Mouse (Mus musculus) G1E (cell line): ENCODE results near the gene D16Ertd472e. TPM values are rescaled to one million over a fixed set of nuclear protein-coding genes. Genes with fewer than 3 reads are reported as not detected.

Source experiments
- ATAC-seq: 2 replicates; pipeline ENCODE4 v1.8.0; 2016; ENCODE audit warnings: mild to moderate bottlenecking; ENCODE audit not compliant: insufficient number of reproducible peaks, poor library complexity, low FRiP score, severe bottlenecking; ENCODE audit errors: extremely low read depth
- DNase-seq: peaks from one replicate; pipeline ENCODE4 v3.0.0; 2012; ENCODE audit warnings: low spot score
- H3K27me3 ChIP-seq: 2 replicates; pipeline ENCODE4 v1.6.1; 2012; ENCODE audit warnings: mild to moderate bottlenecking, low read length, inconsistent platforms; ENCODE audit not compliant: insufficient read depth
- H3K36me3 ChIP-seq: replicated peaks from 2 replicates; pipeline ENCODE3; 2012; ENCODE audit warnings: mild to moderate bottlenecking, inconsistent platforms
- H3K4me1 ChIP-seq: 2 replicates; pipeline ENCODE4 v1.6.1; 2012; ENCODE audit warnings: low read depth, low read length, inconsistent platforms, mixed read lengths; ENCODE audit not compliant: insufficient read depth
- H3K4me3 ChIP-seq: 2 replicates; pipeline ENCODE4 v1.5.1; 2012; ENCODE audit warnings: low read depth, mild to moderate bottlenecking, inconsistent platforms, low read length, moderate library complexity, mixed read lengths
- H3K9me3 ChIP-seq: replicated peaks from 2 replicates; pipeline ENCODE4 v1.6.1; 2012; ENCODE audit warnings: inconsistent platforms
- CTCF ChIP-seq: IDR thresholded peaks from 2 replicates; pipeline ENCODE4 v1.5.1; 2012; ENCODE audit warnings: low read depth, low read length, inconsistent platforms, mixed read lengths
- GATA1 ChIP-seq: IDR thresholded peaks from 2 replicates; pipeline ENCODE4 v1.6.1; 2012; ENCODE audit warnings: borderline replicate concordance, low read length, inconsistent platforms, mixed read lengths
- GATA2 ChIP-seq: IDR thresholded peaks from 2 replicates; pipeline ENCODE4 v1.6.1; 2012; ENCODE audit warnings: low read depth, low read length, inconsistent platforms, borderline replicate concordance
- POLR2AphosphoS5 ChIP-seq: IDR thresholded peaks from 2 replicates; pipeline ENCODE4 v1.6.1; 2012; ENCODE audit warnings: low read depth, low read length, inconsistent platforms; ENCODE audit not compliant: insufficient replicate concordance
- TAL1 ChIP-seq: conservative IDR thresholded peaks from 2 replicates; pipeline ENCODE4 v1.6.1; 2012; ENCODE audit warnings: low read depth, low read length, inconsistent platforms, mixed read lengths
- polyA plus RNA-seq: library from polyadenylated mRNA; stranded (reverse); fragments of >175 nt; gene quantifications from 2 replicates; pipeline ENCODE4 v1.2.3, GENCODE M21; 2012
- total RNA-seq, 2 experiments: library from RNA; stranded (forward) in 1 of 2; stranded (reverse) in 1 of 2; fragments of 200-1000 nt in 1 of 2; fragments of >200 nt in 1 of 2; fragmentation: Nextera tagmentation in 1 of 2; gene quantifications; 2 replicates each; pipeline ENCODE4 v1.2.3; 2014 to 2017

The D16Ertd472e gene
- total and polyA plus RNA-seq, 3 experiments = not detected

DNA sequence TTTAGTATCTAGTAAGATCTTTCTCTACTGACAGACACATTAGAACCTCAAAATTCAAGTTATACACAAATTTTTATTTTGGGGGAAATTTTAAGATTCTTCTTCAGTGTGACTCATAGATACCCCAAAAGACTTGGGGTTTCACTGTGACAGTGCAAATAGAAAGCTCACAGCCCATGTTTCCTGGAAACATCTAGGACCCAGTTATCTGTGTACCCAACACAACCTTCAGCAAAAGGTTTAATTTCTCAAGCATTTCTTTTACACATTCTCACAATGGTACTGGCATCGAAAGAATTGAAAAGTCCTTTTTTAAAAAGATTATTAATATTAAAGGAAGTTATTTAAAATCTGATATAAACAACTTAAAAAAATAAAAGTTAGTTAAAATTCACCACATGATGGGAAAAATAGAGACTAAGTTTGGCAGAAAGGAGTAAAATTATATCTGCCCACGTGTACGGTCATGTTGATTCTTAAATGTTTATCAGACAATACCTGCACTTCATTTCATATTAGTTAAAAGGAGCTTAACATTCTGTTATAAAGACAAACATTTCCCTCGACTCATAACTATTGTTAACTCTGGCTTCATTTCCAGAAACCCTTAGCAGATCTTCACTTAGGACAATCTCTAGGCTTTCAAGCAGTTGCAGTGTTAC lies 1.2 kb downstream of the D16Ertd472e start:
- H3K4me1 ChIP-seq = no peaks in the 10 kb centered on the region
- H3K9me3 ChIP-seq = peaks cover 46% of the 10 kb centered on the region
- ATAC-seq (no peak), DNase-seq (no peak)
- H3K36me3 ChIP-seq = no peaks in the 10 kb centered on the region
- H3K27me3 ChIP-seq = no peaks in the 10 kb centered on the region
- TF ChIP-seq GATA2 = no peak
- no peak for TF ChIP-seq GATA1
- TF ChIP-seq POLR2AphosphoS5 = no peak
- TF ChIP-seq TAL1 = no peak
- no peak for TF ChIP-seq CTCF
- no peak overlapping the region for H3K4me3 ChIP-seq

DNA sequence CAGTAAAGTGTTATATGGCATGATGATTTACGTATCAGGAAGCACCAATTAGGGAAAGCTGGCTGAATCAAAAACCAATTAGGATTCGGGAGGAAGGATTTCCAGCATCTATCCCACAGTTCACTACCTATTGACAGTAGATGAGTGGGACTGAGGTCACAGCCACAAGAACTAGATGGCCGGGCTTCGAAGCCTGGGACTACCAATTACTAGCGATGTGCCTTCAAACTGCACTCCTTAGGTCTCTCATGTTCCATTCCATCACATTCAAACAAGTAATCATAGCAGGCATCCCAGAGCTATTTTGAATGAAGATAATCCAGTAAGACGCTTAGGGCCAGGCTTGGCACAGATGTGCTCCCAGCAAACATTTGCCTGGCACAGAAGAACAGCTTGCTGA lies 2.3 kb downstream of the D16Ertd472e start:
- no peaks in the 10 kb centered on the region for H3K27me3 ChIP-seq
- no peaks in the 10 kb centered on the region for H3K36me3 ChIP-seq
- no peak for TF ChIP-seq POLR2AphosphoS5
- DNase-seq (no peak), ATAC-seq (no peak)
- no peak overlapping the region for H3K4me3 ChIP-seq
- H3K9me3 ChIP-seq = peaks cover 44% of the 10 kb centered on the region
- no peaks in the 10 kb centered on the region for H3K4me1 ChIP-seq

DNA sequence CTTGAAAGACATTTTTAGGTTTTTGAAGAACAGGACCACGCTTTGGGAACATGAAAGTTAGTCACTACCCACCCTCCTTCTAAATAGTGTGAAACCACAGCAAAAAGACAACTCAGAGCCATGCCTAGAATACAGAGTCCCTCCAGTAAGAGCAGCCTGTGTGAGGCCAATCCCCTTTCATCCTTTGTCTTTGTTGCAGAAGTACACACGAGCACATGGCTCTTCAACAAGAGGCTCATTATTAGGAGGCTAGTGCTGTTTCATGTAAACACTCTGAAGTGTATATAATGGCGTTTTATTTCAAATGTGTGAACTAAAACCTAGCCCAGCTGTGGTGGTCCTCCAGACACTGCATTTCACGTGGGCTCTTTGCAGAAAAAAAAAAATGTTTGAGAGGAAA lies 3.5 kb downstream of the D16Ertd472e start:
- TF ChIP-seq POLR2AphosphoS5 (no peak), GATA1 (no peak), CTCF (no peak), GATA2 (no peak), TAL1 (no peak)
- ATAC-seq = no peak
- Histone ChIP-seq H3K36me3 (no peaks in the 10 kb centered on the region), H3K4me1 (no peaks in the 10 kb centered on the region), H3K4me3 (no peak overlapping the region), H3K27me3 (no peaks in the 10 kb centered on the region), H3K9me3 (peaks cover 33% of the 10 kb centered on the region)
- no peak for DNase-seq

DNA sequence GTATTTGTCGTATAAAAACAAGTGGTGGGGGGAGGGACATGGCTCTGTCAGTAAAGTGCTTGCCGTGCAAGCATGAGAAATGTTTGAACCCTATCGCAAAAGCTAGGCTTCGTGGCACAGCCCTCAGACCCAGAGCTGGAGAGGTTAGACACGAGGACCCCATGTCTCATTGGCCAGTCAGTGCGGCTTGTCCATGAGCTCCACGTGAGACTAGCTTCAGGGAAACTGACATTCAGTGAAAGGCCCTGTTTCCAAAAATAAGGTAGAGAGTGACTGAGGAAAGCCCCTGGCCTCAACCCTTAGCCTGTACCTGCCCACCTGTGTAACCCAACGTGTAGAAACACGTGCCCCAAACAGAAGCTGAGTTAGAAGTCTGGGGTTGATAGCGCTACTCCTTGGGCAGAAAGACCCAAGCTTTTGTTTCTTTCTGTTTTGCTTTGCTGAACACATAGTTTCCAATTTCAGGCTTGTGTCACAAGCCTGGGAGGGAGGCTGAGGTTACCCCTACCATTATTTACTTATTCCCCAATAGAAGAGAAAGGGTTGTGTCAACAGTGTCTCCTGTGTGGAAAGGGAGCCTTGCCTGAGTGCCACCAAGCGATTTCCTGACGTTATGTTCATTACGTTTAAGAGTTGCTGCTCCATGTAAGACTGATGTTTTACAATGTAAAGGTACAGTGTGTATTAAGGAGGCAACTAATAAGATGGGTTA lies 12.2 kb downstream of the D16Ertd472e start:
- Histone ChIP-seq H3K9me3 (peaks cover 28% of the 10 kb centered on the region), H3K27me3 (no peaks in the 10 kb centered on the region), H3K4me1 (no peaks in the 10 kb centered on the region), H3K4me3 (no peak overlapping the region), H3K36me3 (no peaks in the 10 kb centered on the region)
- DNase-seq = no peak
- ATAC-seq = no peak
- TF ChIP-seq TAL1 (no peak), CTCF (no peak), GATA1 (no peak), GATA2 (no peak), POLR2AphosphoS5 (no peak)

DNA sequence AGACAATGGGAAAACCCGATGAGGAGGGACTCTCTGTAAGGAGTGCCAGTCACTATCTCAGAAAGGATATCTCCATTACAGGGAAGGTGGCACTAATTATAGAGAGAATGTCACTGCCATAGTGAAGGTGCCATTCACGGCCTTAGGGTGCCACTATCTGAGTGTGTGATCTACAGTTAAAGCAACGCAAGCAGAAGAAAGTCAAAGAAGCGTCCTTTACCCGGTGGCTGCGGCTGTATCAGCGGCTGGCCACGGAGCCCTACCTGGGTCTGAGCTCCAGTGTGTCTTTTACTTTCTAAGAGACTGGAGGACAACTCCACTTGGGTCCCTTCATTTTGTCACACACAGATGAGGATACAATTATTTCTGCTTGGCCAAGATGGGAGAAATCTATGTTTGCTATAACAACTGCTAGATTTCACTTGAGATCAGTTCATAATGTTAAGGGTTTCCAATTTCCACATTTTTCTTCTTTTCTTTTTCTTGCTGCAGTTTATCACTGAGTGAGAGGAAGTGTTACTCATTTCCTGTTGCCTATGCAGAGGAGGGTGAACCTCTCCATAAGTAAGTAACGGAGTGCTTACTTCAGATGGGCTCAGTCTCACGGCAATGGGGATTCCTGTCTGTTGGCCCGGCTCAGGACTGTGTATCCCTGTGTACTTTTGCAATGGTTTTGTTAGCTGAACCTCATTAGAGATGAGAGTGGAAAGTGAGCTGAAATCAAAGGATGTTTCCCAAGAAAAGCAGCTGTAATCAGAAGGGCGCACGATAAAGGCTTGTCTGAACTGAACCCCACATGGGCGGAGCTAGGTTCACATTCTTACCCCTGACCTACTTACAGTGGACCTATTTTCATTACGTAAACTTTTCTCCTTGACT lies 13.2 kb downstream of the D16Ertd472e start:
- TF ChIP-seq POLR2AphosphoS5 (no peak), CTCF (no peak), GATA1 (no peak)
- no peak for DNase-seq
- Histone ChIP-seq H3K27me3 (no peaks in the 10 kb centered on the region), H3K4me3 (no peak overlapping the region), H3K4me1 (no peaks in the 10 kb centered on the region), H3K36me3 (no peaks in the 10 kb centered on the region), H3K9me3 (peaks cover 33% of the 10 kb centered on the region)
- no peak for ATAC-seq

DNA sequence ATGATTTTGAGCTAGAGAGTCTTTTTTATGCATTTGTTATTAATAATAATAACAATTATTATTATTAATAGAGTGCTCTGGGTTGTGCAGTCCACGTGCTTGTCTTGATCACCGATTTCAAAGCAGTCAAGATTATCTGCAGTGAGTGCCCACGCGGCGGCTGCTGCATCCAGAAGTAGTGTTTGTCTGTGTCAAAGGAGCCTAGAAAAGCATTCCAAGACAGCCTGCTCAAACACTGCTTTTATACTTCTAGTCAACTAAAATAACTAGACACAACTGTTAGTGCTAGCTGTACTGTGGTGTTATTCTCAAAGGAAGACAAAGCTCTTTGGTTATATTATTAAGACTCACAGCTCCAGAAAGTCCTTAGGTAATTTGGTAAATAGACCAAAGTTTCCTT lies 15.9 kb downstream of the D16Ertd472e start:
- Histone ChIP-seq H3K27me3 (no peaks in the 10 kb centered on the region), H3K9me3 (peaks cover 40% of the 10 kb centered on the region), H3K4me1 (no peaks in the 10 kb centered on the region), H3K4me3 (no peak overlapping the region), H3K36me3 (no peaks in the 10 kb centered on the region)
- DNase-seq (no peak), ATAC-seq (no peak)
- TF ChIP-seq POLR2AphosphoS5 (no peak), GATA1 (no peak), GATA2 (no peak), CTCF (no peak), TAL1 (no peak)
